Mouse (Mus musculus) lung, postnatal 0 days (tissue): ENCODE measurements around the gene Flt1.

Experiments
- CTCF ChIP-seq: IDR thresholded peaks from 2 replicates; pipeline ENCODE4 v1.5.1; 2016; ENCODE audit warnings: antibody characterized with exemption, mild to moderate bottlenecking
- EP300 ChIP-seq: IDR thresholded peaks from 2 replicates; pipeline ENCODE4 v1.6.1; 2016; ENCODE audit warnings: antibody characterized with exemption, mild to moderate bottlenecking, control low read depth

DNA sequence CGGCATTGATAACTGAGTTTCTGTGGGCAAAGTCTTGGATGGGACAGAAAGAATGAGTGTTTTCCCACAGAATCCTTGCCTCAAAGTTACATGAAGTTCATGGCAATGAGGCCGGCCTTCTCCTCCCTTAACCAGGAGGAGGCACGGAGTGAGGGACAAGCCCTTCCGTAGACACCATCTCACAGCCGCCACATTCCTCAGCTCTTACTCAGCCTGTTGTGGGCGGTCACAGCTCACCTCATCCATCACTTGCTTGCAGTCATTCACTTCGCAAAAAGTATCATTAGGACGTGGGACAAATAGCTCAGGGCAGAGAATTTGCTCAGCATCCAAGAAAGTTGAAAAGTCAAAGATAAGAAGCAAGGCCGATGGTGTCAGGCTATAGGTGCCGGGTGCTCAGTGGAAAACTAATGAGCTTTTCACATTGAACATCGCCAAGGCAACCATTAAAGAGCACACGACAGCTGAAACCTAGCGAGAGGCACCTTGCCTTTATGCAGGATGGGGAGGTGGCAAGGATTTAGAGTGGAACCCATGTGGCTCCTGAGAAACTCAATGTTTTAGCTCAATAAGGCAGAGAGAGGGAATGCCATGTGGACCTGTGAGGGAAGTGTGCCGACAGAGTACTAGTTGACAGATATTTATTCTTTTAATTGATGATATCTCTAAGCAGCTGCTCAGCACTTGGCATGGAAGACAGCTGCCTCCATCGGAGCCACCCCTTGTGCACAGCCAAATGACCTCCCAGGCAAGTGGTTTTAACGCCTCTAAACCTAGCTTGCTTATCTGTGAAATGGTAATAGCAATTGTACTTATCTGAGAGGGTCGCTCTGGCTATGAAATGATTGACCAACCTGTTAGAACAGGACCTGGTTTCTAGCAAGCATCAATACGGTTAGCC lies 124.1 kb downstream of the Flt1 start:
- TF ChIP-seq EP300 = no peak
- TF ChIP-seq CTCF = no peak
